Comparison of ENCODE assay signal across 23 mouse cellular contexts in genomic region chr4:119871861-119872582, GRCm38 (mm10).
DNase-seq lines count a peak whose midpoint lies in the region; ATAC-seq lines count a peak whose summit lies in the region.
"Had no signal": no experiment of that assay in that cellular context is flagged by ENCODE, and none has a peak within 500 bp of the region (broad histone marks: within the 10 kb centered on the region; RNA-seq: fewer than 3 reads in every experiment).

No protein-coding gene starts in this region.

- no peak overlapping the region for H3K9ac ChIP-seq in forebrain, embryonic 13.5 days
- no peak overlapping the region for H3K9ac ChIP-seq in hindbrain, embryonic 13.5 days
- H3K9ac ChIP-seq: hindbrain, embryonic 14.5 days; liver, embryonic 15.5 days; lung, embryonic 15.5 days; midbrain, embryonic 15.5 days; neural tube, embryonic 12.5 days had no signal

- H3K9me3 ChIP-seq in forebrain, embryonic 13.5 days (replicated peaks), result no peaks in the 10 kb centered on the region
- no peaks in the 10 kb centered on the region for H3K9me3 ChIP-seq in hindbrain, embryonic 13.5 days
- H3K9me3 ChIP-seq: embryonic facial prominence, embryonic 10.5 days; limb, embryonic 10.5 days; liver, embryonic 15.5 days; lung, embryonic 15.5 days; midbrain, embryonic 15.5 days; neural tube, embryonic 12.5 days had no signal

- peaks cover 11% of the 10 kb centered on the region for H3K4me1 ChIP-seq in forebrain, embryonic 13.5 days
- H3K4me1 ChIP-seq in hindbrain, embryonic 13.5 days (replicated peaks), result no peaks in the 10 kb centered on the region
- H3K4me1 ChIP-seq: embryonic facial prominence, embryonic 10.5 days; limb, embryonic 10.5 days; liver, embryonic 15.5 days; midbrain, embryonic 15.5 days; neural tube, embryonic 12.5 days had no signal

- no peaks in the 10 kb centered on the region for H3K36me3 ChIP-seq in forebrain, embryonic 13.5 days (ENCODE audit: poor library complexity, severe bottlenecking)
- 0 out of 2 replicates have a peak, but pooled peaks cover 6% of the 10 kb centered on the region for H3K36me3 ChIP-seq in hindbrain, embryonic 13.5 days
- H3K36me3 ChIP-seq: embryonic facial prominence, embryonic 10.5 days; limb, embryonic 10.5 days; liver, embryonic 15.5 days; lung, embryonic 15.5 days; midbrain, embryonic 15.5 days; neural tube, embryonic 12.5 days had no signal

- no peak overlapping the region for H3K4me3 ChIP-seq in forebrain, embryonic 13.5 days
- H3K4me3 ChIP-seq in hindbrain, embryonic 13.5 days, result no peak overlapping the region
- H3K4me3 ChIP-seq: embryonic facial prominence, embryonic 10.5 days; limb, embryonic 10.5 days; liver, embryonic 15.5 days; lung, embryonic 15.5 days; midbrain, embryonic 15.5 days; neural tube, embryonic 12.5 days had no signal

- no peak overlapping the region for H3K4me2 ChIP-seq in forebrain, embryonic 13.5 days
- no peak overlapping the region for H3K4me2 ChIP-seq in hindbrain, embryonic 13.5 days
- H3K4me2 ChIP-seq: hindbrain, embryonic 14.5 days; liver, embryonic 15.5 days; lung, embryonic 15.5 days; midbrain, embryonic 15.5 days; neural tube, embryonic 12.5 days had no signal

- intact Hi-C loops in left cerebral cortex, postnatal 4 days (cut with DNase I), result no loop called here

- H3K27ac ChIP-seq in forebrain, embryonic 13.5 days, result no peak overlapping the region
- H3K27ac ChIP-seq in hindbrain, embryonic 13.5 days, result no peak overlapping the region
- H3K27ac ChIP-seq: embryonic facial prominence, embryonic 10.5 days; hindbrain, embryonic 14.5 days; kidney, postnatal 0 days; limb, embryonic 10.5 days; liver, embryonic 15.5 days; lung, embryonic 15.5 days; midbrain, embryonic 15.5 days; neural tube, embryonic 12.5 days had no signal

- H3K27me3 ChIP-seq in forebrain, embryonic 13.5 days, result no peaks in the 10 kb centered on the region
- H3K27me3 ChIP-seq in hindbrain, embryonic 13.5 days, result no peaks in the 10 kb centered on the region
- H3K27me3 ChIP-seq: liver, embryonic 15.5 days; lung, embryonic 15.5 days; midbrain, embryonic 15.5 days; neural tube, embryonic 12.5 days had no signal

- WGBS in forebrain, embryonic 13.5 days, result 92% methylated on average over 10 of the region's 10 CpGs
- WGBS in hindbrain, embryonic 13.5 days, result 92% methylated on average over 10 of the region's 10 CpGs

- ATAC-seq in forebrain, embryonic 13.5 days, result no peak
- no peak for ATAC-seq in hindbrain, embryonic 13.5 days (ENCODE audit: low FRiP score)
- ATAC-seq: midbrain, embryonic 15.5 days had no signal

- peak; percentile 63 for DNase-seq in left cerebral cortex, postnatal 4 days
- DNase-seq in left cerebral cortex, adult 8-10 months (ENCODE audit: low spot score in 2 of 2), result no peak
- DNase-seq in cerebellum, adult 11 months, result peak; percentile 60
- peak; percentile 81 for DNase-seq in cerebellum, adult 9-10 months
- DNase-seq in spleen, postnatal 10 days (ENCODE audit: low spot score in 2 of 2), result no peak
- DNase-seq: adrenal gland, postnatal 36 days; gastrocnemius, postnatal 25 days; kidney, adult 2 months; liver; lung, postnatal 36 days; retina, postnatal 1 day; right cerebral cortex, postnatal 25 days; thymus, postnatal 14 days had no signal

Comparison
In these comparisons a context has a peak if more than half of its experiments do, and no peak if none do; other contexts are left out.
1. DNase-seq: peak in left cerebral cortex, postnatal 4 days (single experiment), cerebellum, adult 11 months (single experiment) and cerebellum, adult 9-10 months (single experiment); none in left cerebral cortex, adult 8-10 months (0 of 2) and spleen, postnatal 10 days (0 of 2).